27 mouse cellular contexts compared by ENCODE assay signal in genomic region chr16:16576556-16576955, GRCm38 (mm10). TPM values are rescaled to one million over a fixed set of nuclear protein-coding genes. Genes with fewer than 3 reads are reported as not detected.
DNase-seq lines count a peak whose midpoint lies in the region; ATAC-seq and TF ChIP-seq lines count a peak whose summit lies in the region.
"Had no signal": no experiment of that assay in that cellular context is flagged by ENCODE, and none has a peak within 500 bp of the region (broad histone marks: within the 10 kb centered on the region; RNA-seq: fewer than 3 reads in every experiment).

No protein-coding gene starts in this region.

- peak overlapping the region; percentile 62; the same call in 1 of the 2 replicates for H3K27ac ChIP-seq in bone marrow macrophage, adult 2 months (ENCODE audit: insufficient read depth, low read depth, low read length)
- H3K27ac ChIP-seq: embryonic facial prominence, embryonic 13.5 days; embryonic facial prominence, embryonic 15.5 days; forebrain, embryonic 10.5 days; forebrain, embryonic 12.5 days had no signal

- TF ChIP-seq POLR2A in bone marrow macrophage, adult 2 months (IDR thresholded peaks at IDR 0.05; ENCODE audit: borderline replicate concordance, low read depth, low read length): no peak

- peak; percentile 47 for ATAC-seq in granulocyte monocyte progenitor cell, adult 5-6 weeks (replicated peaks; ENCODE audit: poor library complexity, severe bottlenecking)
- peak; percentile 55 for ATAC-seq in megakaryocyte, adult 5-6 weeks (ENCODE audit: poor library complexity, severe bottlenecking)
- 0 out of 2 replicates have a peak, but pooled peaks have one; percentile 40 for ATAC-seq in monocyte, adult 5-6 weeks (replicated peaks; ENCODE audit: insufficient number of reproducible peaks, low FRiP score, low TSS enrichment, poor library complexity, severe bottlenecking)
- ATAC-seq: CD4-positive, CD25-positive, alpha-beta regulatory T cell, adult 4 months; forebrain, embryonic 14.5 days; forebrain, embryonic 16.5 days; Patski had no signal

- H3K4me3 ChIP-seq in bone marrow macrophage, adult 2 months (ENCODE audit: insufficient read depth, low read length): no peak overlapping the region
- H3K4me3 ChIP-seq: embryonic facial prominence, embryonic 13.5 days; embryonic facial prominence, embryonic 15.5 days; erythroblast, embryonic 14.5 days; forebrain, embryonic 10.5 days; forebrain, embryonic 12.5 days had no signal

- peaks cover 40% of the 10 kb centered on the region for H3K4me1 ChIP-seq in bone marrow macrophage, adult 2 months (ENCODE audit: control insufficient read depth, insufficient read depth, low read length)
- H3K4me1 ChIP-seq: embryonic facial prominence, embryonic 13.5 days; embryonic facial prominence, embryonic 15.5 days; forebrain, embryonic 10.5 days; forebrain, embryonic 12.5 days had no signal

- DNase-seq in lung, adult 18-20 months: no peak
- no peak for DNase-seq in T-cell, adult 2 months (ENCODE audit: low spot score)
- no peak for DNase-seq in frontal cortex, postnatal 25 days (ENCODE audit: low spot score in 2 of 2)
- DNase-seq in kidney, adult 9 months: no peak
- DNase-seq: adrenal gland, adult 2 months; adrenal gland, postnatal 10 days; adrenal gland, postnatal 25 days; B cell, adult 2 months; cerebellum, adult 11-12 months; cerebellum, adult 2 months; cerebellum, adult 9-10 months; cerebellum, postnatal 10 days; cerebellum, postnatal 25 days; embryo, embryonic 11 days had no signal

- no peak for TF ChIP-seq CTCF in bone marrow macrophage, adult 2 months (IDR thresholded peaks at IDR 0.05; ENCODE audit: low read depth, low read length)

RNA-seq across cellular contexts. Expression of gene Fgd4, which starts 23.8 kb away (rescaled TPM):
- polyA plus RNA-seq in bone marrow macrophage, adult 2 months (2012; ENCODE audit: insufficient read depth, insufficient read length, missing spikeins): 90.8 and 97.9 TPM in 2 replicates
- 18.9 and 26.8 TPM in 2 replicates for total RNA-seq in granulocyte monocyte progenitor cell, adult 5-6 weeks (2014; fragmentation: Nextera tagmentation)
- 36.9 and 38.8 TPM in 2 replicates for total RNA-seq in granulocyte monocyte progenitor cell, adult 5-6 weeks (2017)
- 76.9 and 78.5 TPM in 2 replicates for total RNA-seq in megakaryocyte, adult 5-6 weeks (2015)
- 125 and 137 TPM in 2 replicates for total RNA-seq in megakaryocyte, adult 5-6 weeks (2017)
- total RNA-seq in monocyte, adult 5-6 weeks (2017): 109 to 116 TPM (median 115 TPM) in 3 replicates
- polyA plus RNA-seq: erythroblast, embryonic 14.5 days had no signal
